Mouse (Mus musculus) olfactory bulb, adult 2 months (tissue): ENCODE results near the gene Tbx10. TPM values are rescaled to one million over a fixed set of nuclear protein-coding genes. Genes with fewer than 3 reads are reported as not detected.
"Not testable (repeated sequence)": the region's sequence is repeated elsewhere in the genome, so short reads cannot be mapped to it uniquely, and the experiment has no call there.

Experiments used
- H3K27ac ChIP-seq: fragments of 200-500 bp; 2 replicates; pipeline ENCODE4 v1.5.1; 2012; ENCODE audit warnings: low read depth, low read length; ENCODE audit not compliant: insufficient read depth
- H3K4me1 ChIP-seq: fragments of 200-500 bp; 2 replicates; pipeline ENCODE4 v1.6.1; 2012; ENCODE audit warnings: low read length; ENCODE audit not compliant: control insufficient read depth, insufficient read depth
- H3K4me3 ChIP-seq: fragments of 200-500 bp; 2 replicates; pipeline ENCODE4 v1.5.1; 2012; ENCODE audit warnings: mild to moderate bottlenecking, low read depth, low read length, moderate library complexity; ENCODE audit not compliant: insufficient read depth
- CTCF ChIP-seq: fragments of 200-500 bp; IDR thresholded peaks from 2 replicates; pipeline ENCODE4 v1.5.1; 2012; ENCODE audit warnings: low read depth, mild to moderate bottlenecking, low read length, moderate library complexity; ENCODE audit not compliant: insufficient read depth
- POLR2A ChIP-seq: fragments of 200-500 bp; IDR thresholded peaks from 2 replicates; pipeline ENCODE4 v1.6.1; 2012; ENCODE audit warnings: mild to moderate bottlenecking, low read depth, low read length, moderate library complexity; ENCODE audit not compliant: insufficient read depth
- WGBS: fragments of 180-500 bp; shearing (Covaris S2); methylation state at CpG from one replicate; pipeline ENCODE4 v1.1.7; 2018; 5-methylcytosine and 5-hydroxymethylcytosine counted together
- polyA plus RNA-seq: library from polyadenylated mRNA; stranded (reverse); fragments of >200 nt; gene quantifications from 2 replicates; pipeline ENCODE4 v1.2.4, GENCODE M21; 2012; ENCODE audit warnings: low replicate concordance; ENCODE audit not compliant: missing spikeins, insufficient read depth, insufficient read length

The Tbx10 gene
- polyA plus RNA-seq, 1 experiment, result not detected

DNA sequence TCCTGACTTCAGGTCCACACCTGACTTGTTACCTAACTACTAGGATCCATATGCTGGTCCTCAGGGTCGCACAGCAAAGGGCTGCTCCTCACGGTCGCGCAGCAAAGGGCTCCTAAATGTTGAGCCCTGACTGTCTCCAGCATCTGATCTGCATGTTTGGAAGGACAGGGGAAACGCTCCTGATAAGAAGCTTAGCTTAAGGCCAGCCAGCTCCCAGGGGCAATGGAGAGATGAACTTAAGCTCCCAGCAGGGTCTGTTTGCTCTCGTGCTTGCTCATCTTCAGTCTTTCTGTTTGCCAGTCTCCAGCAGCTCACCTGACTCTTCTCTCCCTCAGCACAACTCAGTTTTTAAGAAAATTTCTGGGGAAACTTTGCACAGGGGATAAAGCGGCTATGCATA, 40.1 kb downstream of the Tbx10 start:
- Histone ChIP-seq H3K27ac (no peak overlapping the region), H3K4me3 (no peak overlapping the region), H3K4me1 (peaks cover 9% of the 10 kb centered on the region)
- WGBS, result 66% methylated on average over 7 of the region's 7 CpGs
- TF ChIP-seq POLR2A (no peak), CTCF (no peak)

DNA sequence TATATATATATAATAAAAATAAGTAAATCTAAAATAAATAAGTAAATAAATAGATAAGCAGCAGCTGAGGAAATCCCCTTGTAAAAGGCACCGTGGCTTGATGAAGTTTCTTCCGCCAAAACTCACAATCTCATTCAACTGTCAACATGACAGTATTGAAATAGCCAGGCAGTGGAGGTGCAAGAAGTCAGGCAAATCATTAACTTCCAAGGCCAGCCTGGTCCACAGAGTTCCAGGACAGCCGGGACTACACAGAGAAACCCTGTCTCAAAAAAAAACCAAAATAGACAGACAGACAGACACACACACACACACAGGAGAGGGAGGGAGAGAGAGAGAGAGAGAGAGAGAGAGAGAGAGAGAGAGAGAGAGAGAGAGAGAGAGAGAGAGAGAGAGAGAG, 40.7 kb downstream of the Tbx10 start:
- H3K27ac ChIP-seq, result no peak overlapping the region
- 80% methylated on average over 3 of the region's 3 CpGs for WGBS
- no peak overlapping the region for H3K4me3 ChIP-seq
- no peak for TF ChIP-seq CTCF
- TF ChIP-seq POLR2A, result no peak
- H3K4me1 ChIP-seq, result peaks cover 9% of the 10 kb centered on the region

DNA sequence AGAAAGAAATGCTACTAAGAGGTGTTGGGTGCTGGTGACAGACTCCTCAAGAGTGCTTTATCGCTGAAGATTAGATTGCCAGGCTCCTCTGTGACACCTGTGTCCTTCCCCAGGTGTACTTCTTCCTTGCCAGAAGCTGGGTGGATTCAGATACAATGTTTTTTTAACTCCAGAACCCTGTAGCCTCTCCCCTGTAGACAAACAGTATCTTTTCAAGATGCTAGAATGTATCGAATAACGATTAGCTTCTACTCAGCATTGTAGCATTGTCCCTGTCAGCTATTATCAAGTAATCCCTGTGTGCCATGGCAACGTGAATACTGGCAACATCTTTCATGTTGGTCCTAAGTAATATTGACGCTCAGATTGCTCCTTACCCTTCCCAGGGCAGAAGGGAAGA, 41.2 kb downstream of the Tbx10 start:
- no peak overlapping the region for H3K27ac ChIP-seq
- no peak overlapping the region for H3K4me3 ChIP-seq
- no peak for TF ChIP-seq CTCF
- TF ChIP-seq POLR2A, result no peak
- peaks cover 9% of the 10 kb centered on the region for H3K4me1 ChIP-seq
- 49% methylated on average over 5 of the region's 5 CpGs for WGBS

DNA sequence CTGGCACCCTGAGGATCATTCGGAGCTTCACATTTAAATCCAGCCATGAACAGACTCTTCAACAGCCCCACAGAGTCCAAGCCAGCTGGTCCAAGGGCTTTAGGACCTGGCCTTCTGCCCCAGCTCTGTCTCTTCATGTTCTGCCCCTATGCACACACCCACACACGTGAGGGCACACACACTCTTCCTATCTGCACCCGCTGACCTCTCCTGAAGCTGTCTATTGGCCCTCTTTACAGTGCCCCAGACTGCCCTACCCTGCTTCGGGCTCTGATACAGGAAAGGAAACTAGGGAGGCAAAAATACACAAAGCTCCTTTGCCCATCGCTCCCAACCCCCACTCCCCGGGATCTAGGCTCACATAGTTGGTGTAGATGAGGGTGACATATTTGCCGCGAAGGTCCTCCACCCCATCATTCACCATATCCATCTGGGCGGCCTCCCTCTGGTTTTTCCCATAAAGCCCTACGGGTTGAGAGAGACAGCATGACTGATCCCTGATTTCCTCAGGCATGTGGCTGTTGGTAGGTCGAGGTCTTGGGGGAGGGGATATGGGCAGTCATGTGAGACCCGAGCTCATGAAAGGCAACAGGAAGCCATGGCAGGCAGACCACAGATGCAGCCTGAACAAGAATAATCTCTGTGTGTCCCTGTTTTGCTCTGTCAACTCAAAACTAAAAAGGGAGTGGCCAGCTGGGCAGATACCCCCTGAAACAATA, 43.9 kb downstream of the Tbx10 start:
- no peak overlapping the region for H3K4me3 ChIP-seq
- H3K27ac ChIP-seq, result no peak overlapping the region
- no peak for TF ChIP-seq POLR2A
- no peak for TF ChIP-seq CTCF
- peaks cover 9% of the 10 kb centered on the region for H3K4me1 ChIP-seq
- 83% methylated on average over 12 of the region's 12 CpGs for WGBS

DNA sequence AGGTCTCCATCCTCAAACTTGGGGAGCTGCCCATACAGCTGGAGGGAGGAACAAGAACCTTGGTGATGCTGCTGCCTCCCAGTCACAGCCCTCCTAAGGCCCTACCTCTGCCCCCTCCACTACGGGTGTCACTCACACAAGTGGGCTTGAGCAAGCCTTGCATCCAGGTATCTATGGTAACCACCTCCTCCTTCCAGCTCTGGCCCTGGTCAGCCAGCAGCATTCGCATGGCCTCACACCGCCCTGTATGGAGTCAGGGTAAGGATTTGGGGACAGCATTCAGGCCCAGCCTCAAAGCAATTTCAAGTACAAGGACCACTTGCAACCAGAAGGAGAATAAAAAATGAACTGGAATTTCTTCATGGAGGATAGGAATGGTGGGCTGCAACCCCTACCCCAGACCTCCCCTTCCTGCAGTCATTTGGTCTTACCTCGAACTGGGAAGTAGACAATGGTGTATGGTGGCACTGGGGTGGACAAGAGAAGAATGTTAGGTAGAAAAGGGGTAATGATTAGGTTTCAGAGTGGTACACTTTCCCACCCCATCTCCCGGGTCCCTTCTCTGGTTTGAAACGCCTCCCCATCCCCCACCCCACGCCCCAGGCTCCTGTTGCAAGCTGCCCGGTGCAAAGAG, 44.7 kb downstream of the Tbx10 start:
- WGBS, result 20% methylated on average over 7 of the region's 8 CpGs

DNA sequence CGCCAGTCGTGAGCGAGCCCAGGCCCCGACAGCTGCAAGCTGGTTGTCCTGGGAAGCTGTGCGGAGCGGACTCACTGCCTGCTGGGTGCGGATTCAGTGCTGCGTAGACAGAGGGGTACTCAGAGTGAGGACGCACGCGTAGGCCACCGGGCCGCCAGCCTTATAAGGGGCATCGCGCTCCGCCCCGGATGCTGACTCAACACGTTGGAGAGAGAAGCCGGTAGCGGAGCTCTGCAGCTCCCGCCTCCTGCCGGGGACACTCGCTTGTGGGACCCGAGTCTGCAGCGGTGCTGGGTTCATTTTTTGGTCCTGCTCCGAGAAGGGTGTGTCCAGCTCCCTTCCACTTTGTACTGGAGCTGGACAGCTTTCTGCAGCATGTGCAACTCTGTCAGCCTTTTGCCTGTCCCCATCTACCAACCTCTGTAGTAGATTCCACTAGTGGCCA, 45.3 kb downstream of the Tbx10 start, which contains the start of gene Gstp1:
Gene Gstp1 (minus strand): TSS at position 198 of the 445 bp plus-strand sequence.
- WGBS, result under 1% methylated on average over 26 of the region's 26 CpGs
- TF ChIP-seq CTCF (no peak), POLR2A (peak; percentile 67)
- Histone ChIP-seq H3K4me3 (peak within 1 kb of the TSS; percentile 85), H3K4me1 (peaks cover 9% of the 10 kb centered on the region), H3K27ac (peak within 1 kb of the TSS; percentile 71)

More for the DNA sequence above, 44.7 kb downstream of the Tbx10 start:
- Histone ChIP-seq H3K27ac (peak overlapping the region; percentile 71), H3K4me3 (peak overlapping the region; percentile 85)
- not testable (repeated sequence) for H3K4me1 ChIP-seq

DNA sequence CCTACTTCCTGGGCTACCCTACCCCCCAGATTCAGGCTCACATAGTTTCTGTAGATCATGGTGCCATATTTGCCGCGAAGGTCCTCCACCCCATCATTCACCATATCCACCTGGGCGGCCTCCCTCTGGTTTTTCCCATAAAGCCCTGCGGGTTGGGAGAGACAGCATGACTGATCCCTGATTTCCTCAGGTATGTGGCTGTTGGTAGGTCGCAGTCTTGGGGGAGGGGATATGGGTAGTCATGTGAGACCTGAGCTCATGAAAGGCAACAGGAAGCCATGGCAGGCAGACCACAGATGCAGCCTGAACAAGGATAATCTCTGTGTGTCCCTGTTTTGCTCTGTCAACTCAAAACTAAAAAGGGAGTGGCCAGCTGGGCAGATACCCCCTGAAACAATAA, 48.4 kb downstream of the Tbx10 start:
- WGBS, result 87% methylated on average over 5 of the region's 5 CpGs
- H3K4me1 ChIP-seq, result peaks cover 11% of the 10 kb centered on the region
- not testable (repeated sequence) for H3K27ac ChIP-seq, H3K4me3 ChIP-seq

DNA sequence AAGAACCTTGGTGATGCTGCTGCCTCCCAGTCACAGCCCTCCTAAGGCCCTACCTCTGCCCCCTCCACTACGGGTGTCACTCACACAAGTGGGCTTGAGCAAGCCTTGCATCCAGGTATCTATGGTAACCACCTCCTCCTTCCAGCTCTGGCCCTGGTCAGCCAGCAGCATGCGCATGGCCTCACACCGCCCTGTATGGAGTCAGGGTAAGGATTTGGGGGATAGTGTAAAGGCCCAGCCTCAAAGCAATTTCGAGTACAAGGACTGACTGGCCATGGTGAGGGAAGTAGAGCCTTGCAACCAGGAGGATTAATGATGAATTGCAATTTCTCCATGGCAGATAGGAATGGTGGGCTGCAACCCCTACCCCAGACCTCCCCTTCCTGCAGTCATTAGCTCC, 48.9 kb downstream of the Tbx10 start:
- H3K27ac ChIP-seq, H3K4me3 ChIP-seq: not testable (repeated sequence)
- 90% methylated on average over 3 of the region's 4 CpGs for WGBS
- H3K4me1 ChIP-seq, result peaks cover 10% of the 10 kb centered on the region

DNA sequence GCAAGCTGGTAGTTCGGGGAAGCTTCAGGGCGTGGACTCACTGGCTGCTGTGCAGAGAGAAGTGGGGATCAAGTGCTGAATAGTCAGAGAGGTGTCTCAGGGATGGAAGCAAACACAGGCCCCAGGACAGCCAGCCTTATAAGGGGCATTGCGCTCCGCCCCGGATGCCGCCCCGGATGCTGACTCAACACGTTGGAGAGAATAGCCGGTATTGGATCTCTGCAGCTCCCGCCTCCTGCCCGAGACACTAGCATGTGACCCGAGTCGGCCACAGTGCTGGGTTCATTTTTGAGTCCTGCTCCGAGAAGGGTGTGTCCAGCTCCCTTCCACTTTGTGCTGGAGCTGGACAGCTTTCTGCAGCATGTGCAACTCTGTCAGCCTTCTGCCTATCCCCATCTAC, 49.6 kb downstream of the Tbx10 start:
- H3K4me1 ChIP-seq, result peaks cover 7% of the 10 kb centered on the region
- H3K27ac ChIP-seq, result no peak overlapping the region
- no peak overlapping the region for H3K4me3 ChIP-seq
- 70% methylated on average over 14 of the region's 14 CpGs for WGBS
- TF ChIP-seq CTCF, result no peak

DNA sequence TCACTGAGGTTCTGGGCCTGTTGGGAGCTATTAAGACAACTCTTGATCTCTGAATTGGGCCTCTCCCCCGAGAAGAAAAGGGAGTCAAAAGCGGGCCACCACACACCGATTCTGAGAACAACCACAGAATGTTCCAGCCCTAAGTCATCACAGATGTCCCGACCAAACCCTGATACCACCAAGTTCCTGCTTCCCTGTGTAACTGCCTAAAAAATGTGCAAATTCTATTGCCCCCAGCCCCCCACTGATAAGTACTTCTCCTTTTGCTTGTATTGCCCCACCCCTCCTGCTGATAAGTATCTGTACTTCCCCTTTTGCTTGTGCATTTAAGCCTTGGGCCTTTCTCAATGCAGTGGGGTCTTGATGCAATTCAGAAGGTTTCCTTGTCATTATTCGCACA, 51.6 kb downstream of the Tbx10 start:
- not testable (repeated sequence) for H3K4me3 ChIP-seq, H3K27ac ChIP-seq, H3K4me1 ChIP-seq
- 89% methylated on average over 5 of the region's 5 CpGs for WGBS
